Mouse (Mus musculus) ES-E14 (cell line): ENCODE data around the gene Lyrm2. TPM values are rescaled to one million over a fixed set of nuclear protein-coding genes. Genes with fewer than 3 reads are reported as not detected.

ENCODE experiments used
- DNase-seq: peaks from one replicate; pipeline ENCODE4 v3.0.0-alpha.2; 2013; ENCODE audit warnings: low read depth, low spot score
- H3K27ac ChIP-seq: 2 replicates; pipeline ENCODE4 v1.5.1; 2012; ENCODE audit warnings: low read depth, mild to moderate bottlenecking, low read length, moderate library complexity, mixed read lengths; ENCODE audit not compliant: poor library complexity, insufficient read depth, severe bottlenecking
- H3K36me3 ChIP-seq: 2 replicates; pipeline ENCODE4 v1.6.1; 2012; ENCODE audit warnings: mild to moderate bottlenecking, low read length, moderate library complexity, mixed read lengths; ENCODE audit not compliant: control insufficient read depth, poor library complexity, insufficient read depth, severe bottlenecking
- H3K4me1 ChIP-seq, 2 experiments: fragments of 150-350 bp in 1 of 2; sonication (generic) in 1 of 2; 2 replicates each; pipeline ENCODE4 v1.6.1; 2012; ENCODE audit warnings: low read length in 2 of 2, mild to moderate bottlenecking in 1 of 2, mixed read lengths in 1 of 2; ENCODE audit not compliant: control insufficient read depth in 2 of 2, insufficient read depth in 2 of 2, poor library complexity in 1 of 2
- H3K4me3 ChIP-seq, 2 experiments: fragments of 150-350 bp in 1 of 2; sonication (generic) in 1 of 2; 2 replicates each; pipeline ENCODE4 v1.5.1; 2012; ENCODE audit warnings: low read length in 2 of 2, low read depth in 1 of 2, mild to moderate bottlenecking in 1 of 2, mixed read lengths in 1 of 2; ENCODE audit not compliant: insufficient read depth in 1 of 2, poor library complexity in 1 of 2, severe bottlenecking in 1 of 2
- H3K9ac ChIP-seq: 2 replicates; pipeline ENCODE4 v1.6.1; 2012; ENCODE audit warnings: low read depth, mild to moderate bottlenecking, low read length, mixed read lengths; ENCODE audit not compliant: poor library complexity, insufficient read depth, severe bottlenecking
- H3K9me3 ChIP-seq: fragments of 150-350 bp; sonication (generic); 2 replicates; pipeline ENCODE4 v1.6.1; 2012; ENCODE audit warnings: low read depth, mild to moderate bottlenecking, low read length; ENCODE audit not compliant: control insufficient read depth, insufficient read depth
- CHD2 ChIP-seq: IDR thresholded peaks from 2 replicates; pipeline ENCODE4 v1.6.1; 2014; ENCODE audit warnings: mild to moderate bottlenecking, low read depth, low read length, inconsistent platforms
- HCFC1 ChIP-seq: IDR thresholded peaks from 2 replicates; pipeline ENCODE4 v1.6.1; 2012; ENCODE audit warnings: low read length, inconsistent platforms, borderline replicate concordance; ENCODE audit not compliant: insufficient read depth
- MAFK ChIP-seq: IDR thresholded peaks from 2 replicates; pipeline ENCODE4 v1.6.1; 2014; ENCODE audit warnings: mild to moderate bottlenecking, low read depth, low read length, inconsistent platforms; ENCODE audit not compliant: insufficient read depth
- ZC3H11A ChIP-seq: IDR thresholded peaks from 2 replicates; pipeline ENCODE4 v1.6.1; 2012; ENCODE audit warnings: low read depth, mild to moderate bottlenecking, inconsistent platforms, low read length, borderline replicate concordance
- ZNF384 ChIP-seq: IDR thresholded peaks from 2 replicates; pipeline ENCODE4 v1.6.1; 2012; ENCODE audit warnings: low read depth, low read length, inconsistent platforms
- in situ Hi-C, 2 experiments: fragments of 600-800 bp; cut with MboI; formaldehyde crosslinking; loops; one replicate each; pipeline ENCODE4 v1.15.1; 2025; ENCODE audit warnings: low sequenced_read_pairs in 2 of 2, inconsistent platforms in 1 of 2; ENCODE audit not compliant: unreplicated experiment in 2 of 2
- total RNA-seq: library from RNA; depleted of rRNA; stranded (reverse); fragments of 300-350 nt; gene quantifications from 2 replicates; pipeline ENCODE4 v1.2.3, GENCODE M21; 2012; rRNA removed

Lyrm2 gene
- total RNA-seq, 1 experiment: 24.2 TPM

DNA sequence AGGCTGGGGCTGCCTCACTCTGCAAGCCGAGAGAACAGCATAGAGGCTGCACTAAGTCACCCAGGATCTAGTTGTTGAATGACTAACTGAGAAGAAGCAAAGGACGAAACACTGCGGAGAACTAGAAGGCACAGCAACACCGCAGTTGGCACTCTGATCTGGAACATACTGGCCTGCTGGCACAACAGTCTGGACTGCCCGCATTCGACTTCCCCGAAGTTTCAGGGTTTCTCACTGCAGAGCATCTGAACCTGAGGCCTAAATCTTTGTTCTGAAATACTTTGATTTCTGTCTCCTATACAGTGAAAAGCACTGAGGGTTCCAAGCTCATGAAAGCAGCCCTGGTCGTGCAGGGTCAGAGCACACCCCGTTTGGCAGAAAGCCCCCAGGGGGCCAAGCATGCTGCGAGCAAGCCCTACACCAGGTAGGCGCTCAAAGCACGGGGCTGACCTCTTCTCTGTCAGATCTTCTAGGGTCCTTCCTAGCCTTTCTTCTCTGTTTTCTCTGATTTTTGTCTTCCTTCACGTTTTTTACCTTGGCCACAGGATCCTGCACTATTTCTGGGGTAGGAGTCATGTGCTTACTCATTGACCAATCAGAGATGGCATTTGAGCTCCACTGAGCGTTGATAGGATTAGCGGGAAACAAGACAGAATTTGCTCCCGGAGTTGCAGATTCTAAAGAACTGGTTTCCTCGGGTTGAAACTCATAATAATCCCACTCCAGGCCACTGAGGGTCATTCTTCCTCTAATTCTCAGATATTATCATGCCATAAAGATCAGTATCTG lies 33.6 kb downstream of the Lyrm2 start:
- peaks cover 0 to 3% of the 10 kb centered on the region in 2 experiments; a peak in 2 of 4 replicates for H3K4me1 ChIP-seq
- TF ChIP-seq CHD2 (0 out of 2 replicates have a peak, but pooled peaks have one; percentile 37), ZNF384 (no peak)
- in situ Hi-C loops: no loop called here
- H3K36me3 ChIP-seq: no peaks in the 10 kb centered on the region; the same call in 1 of the 2 replicates
- peak; percentile 35 for DNase-seq
- no peak overlapping the region for H3K9ac ChIP-seq
- H3K4me3 ChIP-seq: peak overlapping the region in 1 of 2 experiments; percentile 45; a peak in 2 of 4 replicates
- H3K9me3 ChIP-seq: no peaks in the 10 kb centered on the region
- no peak overlapping the region for H3K27ac ChIP-seq

GRCm38 (mm10) chr4:32834541-32834940 lies 34.5 kb downstream of the Lyrm2 start:
- DNase-seq: no peak
- no peak overlapping the region for H3K4me3 ChIP-seq
- TF ChIP-seq ZNF384 (no peak), MAFK (no peak), HCFC1 (no peak), CHD2 (no peak), ZC3H11A (no peak)
- in situ Hi-C loops: no loop called here
- no peaks in the 10 kb centered on the region for H3K9me3 ChIP-seq
- H3K9ac ChIP-seq: no peak overlapping the region
- no peak overlapping the region for H3K27ac ChIP-seq
- H3K36me3 ChIP-seq: no peaks in the 10 kb centered on the region; the same call in 1 of the 2 replicates
- H3K4me1 ChIP-seq: peaks cover 0 to 3% of the 10 kb centered on the region in 2 experiments; a peak in 2 of 4 replicates

- Histone ChIP-seq H3K9me3 (no peaks in the 10 kb centered on the region), H3K27ac (no peak overlapping the region), H3K4me3 (no peak overlapping the region), H3K9ac (no peak overlapping the region), H3K36me3 (no peaks in the 10 kb centered on the region; the same call in 1 of the 2 replicates), H3K4me1 (peaks cover 0 to 3% of the 10 kb centered on the region in 2 experiments; a peak in 2 of 4 replicates)
- no peak for DNase-seq
- TF ChIP-seq MAFK: no peak
- in situ Hi-C loops: no loop called here
These were observed 36.0 kb downstream of the Lyrm2 start for GRCm38 (mm10) chr4:32836071-32836470.

GRCm38 (mm10) chr4:32838401-32838800 lies 38.3 kb downstream of the Lyrm2 start:
- Histone ChIP-seq H3K4me3 (no peak overlapping the region), H3K4me1 (no peaks in the 10 kb centered on the region; a peak in 1 of 4 replicates), H3K9me3 (no peaks in the 10 kb centered on the region), H3K9ac (no peak overlapping the region), H3K27ac (no peak overlapping the region), H3K36me3 (no peaks in the 10 kb centered on the region)
- TF ChIP-seq CHD2 (no peak), HCFC1 (no peak), ZNF384 (no peak), MAFK (no peak), ZC3H11A (no peak)
- in situ Hi-C loops: no loop called here
- no peak for DNase-seq

Other genes starting within 250 kb of the Lyrm2 start
- 0.09 TPM in 1 of 2 replicates, not detected in the other for gene Gja10, start 197.5 kb upstream of the Lyrm2 start, total RNA-seq
- gene Casp8ap2, start 184.8 kb upstream of the Lyrm2 start, total RNA-seq: 30.7 and 39.0 TPM in 2 replicates
- gene Mdn1, start 143.1 kb upstream of the Lyrm2 start, total RNA-seq: 143 and 146 TPM in 2 replicates
- gene Ankrd6, start 150.6 kb downstream of the Lyrm2 start, total RNA-seq: 7.8 TPM in 2 replicates
- 14.4 and 15.0 TPM in 2 replicates for gene Rragd, start 182.8 kb downstream of the Lyrm2 start, total RNA-seq
- 8.5 and 15.3 TPM in 2 replicates for gene Ube2j1, start 231.2 kb downstream of the Lyrm2 start, total RNA-seq